9 mouse cellular contexts compared by ENCODE assay signal in the genomic region with DNA sequence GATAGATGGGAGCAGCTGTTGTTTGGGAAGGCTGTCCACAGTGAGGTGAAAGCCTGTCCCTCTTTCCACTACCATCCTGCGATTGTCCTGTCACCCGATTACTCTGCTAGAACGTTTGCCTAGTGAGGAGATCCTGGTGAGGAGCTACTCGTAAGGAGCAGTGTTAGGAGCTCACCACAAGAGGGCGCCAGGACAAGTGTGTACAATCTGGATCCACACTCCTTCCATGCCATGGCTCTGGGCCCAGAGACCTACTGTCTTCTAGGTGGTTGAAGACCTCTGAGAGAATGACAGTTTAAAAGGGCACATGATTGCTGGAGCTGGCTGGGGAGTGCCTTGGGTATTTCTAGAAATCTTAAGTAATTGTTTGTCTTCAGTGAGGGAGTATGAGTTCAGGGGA. TPM values are rescaled to one million over a fixed set of nuclear protein-coding genes. Genes with fewer than 3 reads are reported as not detected.
A peak's percentile ranks its signal among the peaks of the same experiment; 100 is the strongest.
DNase-seq lines count a peak whose midpoint lies in the region; ATAC-seq and TF ChIP-seq lines count a peak whose summit lies in the region.
"Had no signal": no experiment of that assay in that cellular context is flagged by ENCODE, and none has a peak within 500 bp of the region (broad histone marks: within the 10 kb centered on the region; RNA-seq: fewer than 3 reads in every experiment).

No protein-coding gene starts in this region.

- TF ChIP-seq CTCF in heart, adult 2 months (IDR thresholded peaks at IDR 0.05): no peak; the same call in none of the 2 replicates

- peak; percentile 75 to 77 for DNase-seq in heart, adult 2 months
- no peak for DNase-seq in heart, embryonic 10.5 days (ENCODE audit: low spot score)
- peak; percentile 55 to 88 for DNase-seq in adrenal gland, adult (ENCODE audit: inconsistent age in 2 of 2, low spot score in 1 of 2)
- peak; percentile 53 to 79 for DNase-seq in heart, adult 9 months (ENCODE audit: low spot score in 2 of 2)
- peak; percentile 77 to 81 for DNase-seq in layer of hippocampus, postnatal 10 days (ENCODE audit: low spot score in 2 of 2)
- peak; percentile 90 for DNase-seq in lung, postnatal 36 days
- peak; percentile 52 to 83 for DNase-seq in spleen, postnatal 10 days (ENCODE audit: low spot score in 2 of 2)

- H3K4me3 ChIP-seq in heart, adult 2 months: no peak overlapping the region
- H3K4me3 ChIP-seq in heart, embryonic 10.5 days: no peak overlapping the region
- H3K4me3 ChIP-seq: neural tube, embryonic 12.5 days had no signal

- no peaks in the 10 kb centered on the region for H3K79me2 ChIP-seq in heart, adult 2 months (replicated peaks; ENCODE audit: control insufficient read depth, insufficient read depth, low read length)

- 19% methylated on average over 5 of the region's 5 CpGs for WGBS in heart, adult 2 months
- 31% methylated on average over 5 of the region's 5 CpGs for WGBS in heart, embryonic 10.5 days

- no peak for TF ChIP-seq POLR2A in heart, adult 2 months (IDR thresholded peaks at IDR 0.05; ENCODE audit: insufficient read depth, low read depth, low read length)

- H3K9me3 ChIP-seq in heart, embryonic 10.5 days: no peaks in the 10 kb centered on the region
- H3K9me3 ChIP-seq: neural tube, embryonic 12.5 days had no signal

- H3K27ac ChIP-seq in heart, adult 2 months: no peak overlapping the region; the same call in 1 of the 2 replicates
- no peak overlapping the region for H3K27ac ChIP-seq in heart, embryonic 10.5 days
- H3K27ac ChIP-seq: neural tube, embryonic 12.5 days had no signal

- peaks cover 2% of the 10 kb centered on the region; the same call in 1 of the 2 replicates for H3K36me3 ChIP-seq in heart, adult 2 months (ENCODE audit: control insufficient read depth, insufficient read depth, low read length)
- H3K36me3 ChIP-seq in heart, embryonic 10.5 days: peaks cover 7% of the 10 kb centered on the region; the same call in 1 of the 2 replicates

- no peak overlapping the region for H3K9ac ChIP-seq in heart, adult 2 months (ENCODE audit: low read depth, low read length)
- H3K9ac ChIP-seq: neural tube, embryonic 12.5 days had no signal

- peaks cover 12% of the 10 kb centered on the region for H3K4me1 ChIP-seq in heart, adult 2 months (ENCODE audit: control insufficient read depth, insufficient read depth, low read length)
- peaks cover 27% of the 10 kb centered on the region for H3K4me1 ChIP-seq in heart, embryonic 10.5 days
- H3K4me1 ChIP-seq: neural tube, embryonic 12.5 days had no signal

- intact Hi-C loops in heart, adult 2 months (cut with DNase I): loop anchor here (1.0 to 5.0 kb wide), 5 partner anchors 14 to 275 kb away; partner anchors contain the start of gene Tmem110

- H3K27me3 ChIP-seq in heart, adult 2 months (ENCODE audit: control insufficient read depth, insufficient read depth, low read length): no peaks in the 10 kb centered on the region
- H3K27me3 ChIP-seq in heart, embryonic 10.5 days (ENCODE audit: insufficient read depth, poor library complexity, severe bottlenecking): no peaks in the 10 kb centered on the region
- H3K27me3 ChIP-seq: neural tube, embryonic 12.5 days had no signal

- peak; percentile 77 for TF ChIP-seq EP300 in heart, adult 2 months (IDR thresholded peaks at IDR 0.05; ENCODE audit: insufficient read depth, low read depth, low read length)

- peak; percentile 84 for ATAC-seq in common myeloid progenitor, adult 5-6 weeks (replicated peaks; ENCODE audit: low read depth, poor library complexity, severe bottlenecking)

RNA-seq across cellular contexts. Expression of gene Mustn1, which starts 12.0 kb away (rescaled TPM):
- total RNA-seq in heart, adult 2 months (2021): 10 to 100 TPM; 14.4 to 15.9 TPM
- polyA plus RNA-seq in heart, adult 2 months (2012; rRNA removed): 13.6 and 17.7 TPM in 2 replicates
- 0.90 and 0.99 TPM in 2 replicates for polyA plus RNA-seq in heart, embryonic 10.5 days (2016; fragmentation: Nextera tagmentation; extraction: Ambion mirVana)
- 0.78 TPM in 1 of 2 replicates, not detected in the other for total RNA-seq in common myeloid progenitor, adult 5-6 weeks (2017)
- total RNA-seq in layer of hippocampus, postnatal 10 days (2021): 1 to 10 TPM; 2.4 to 2.7 TPM

RNA-seq across cellular contexts. Expression of gene Itih4, which starts 19.2 kb away (rescaled TPM):
- total RNA-seq in heart, adult 2 months (2021): 1 to 10 TPM; 7.1 to 7.3 TPM
- 4.7 and 7.0 TPM in 2 replicates for polyA plus RNA-seq in heart, adult 2 months (2012; rRNA removed)
- 0.40 TPM in 1 of 2 replicates, not detected in the other for polyA plus RNA-seq in heart, embryonic 10.5 days (2016; fragmentation: Nextera tagmentation; extraction: Ambion mirVana)
- total RNA-seq in common myeloid progenitor, adult 5-6 weeks (2017): not detected in 2 replicates
- total RNA-seq in layer of hippocampus, postnatal 10 days (2021): under 1 TPM in 1 of 2 experiments, not detected in 1; 0.37 TPM
- polyA plus RNA-seq: neural tube, embryonic 12.5 days had no signal

RNA-seq across cellular contexts. Expression of gene Tmem110, which starts 41.7 kb away (rescaled TPM):
- 1 to 10 TPM; 7.3 to 9.4 TPM for total RNA-seq in heart, adult 2 months (2021)
- polyA plus RNA-seq in heart, adult 2 months (2012; rRNA removed): 13.1 and 14.3 TPM in 2 replicates
- polyA plus RNA-seq in heart, embryonic 10.5 days (2016; fragmentation: Nextera tagmentation; extraction: Ambion mirVana): 18.3 and 25.1 TPM in 2 replicates
- 6.4 and 6.8 TPM in 2 replicates for total RNA-seq in common myeloid progenitor, adult 5-6 weeks (2017)
- 10 to 100 TPM; 18.2 to 31.3 TPM for total RNA-seq in layer of hippocampus, postnatal 10 days (2021)

RNA-seq across cellular contexts. Expression of gene Itih3, which starts 56.5 kb away (rescaled TPM):
- under 1 TPM; 0.82 to 0.86 TPM for total RNA-seq in heart, adult 2 months (2021)
- polyA plus RNA-seq in heart, adult 2 months (2012; rRNA removed): 0.25 and 0.44 TPM in 2 replicates
- 0.64 and 5.0 TPM in 2 replicates for polyA plus RNA-seq in heart, embryonic 10.5 days (2016; fragmentation: Nextera tagmentation; extraction: Ambion mirVana)
- not detected in 2 replicates for total RNA-seq in common myeloid progenitor, adult 5-6 weeks (2017)
- 1 to 10 TPM; 8.8 to 8.9 TPM for total RNA-seq in layer of hippocampus, postnatal 10 days (2021)
